Mouse (Mus musculus): ENCODE data around the gene Slc46a3. TPM values are rescaled to one million over a fixed set of nuclear protein-coding genes. Genes with fewer than 3 reads are reported as not detected.

Slc46a3 gene
- polyA plus RNA-seq, 2 experiments from 2014 or later = 18.2 to 23.6 TPM

GRCm38 (mm10) chr5:147839418-147839817, 55.2 kb downstream of the Slc46a3 start:
- no peak for ATAC-seq

GRCm38 (mm10) chr5:147834841-147835500, 59.6 kb downstream of the Slc46a3 start:
- no peak for ATAC-seq

- ATAC-seq = no peak
Observed at GRCm38 (mm10) chr5:147832842-147833241, 61.8 kb downstream of the Slc46a3 start.

GRCm38 (mm10) chr5:147828846-147829245, 65.8 kb downstream of the Slc46a3 start:
- ATAC-seq = no peak

Other genes starting within 250 kb of the Slc46a3 start
- under 1 TPM in 1 of 2 experiments, not detected in 1; 0.13 TPM for gene Flt1, start 168.8 kb downstream of the Slc46a3 start, polyA plus RNA-seq (2017; shearing (Covaris generic))
- gene Pomp, start 34.4 kb downstream of the Slc46a3 start, polyA plus RNA-seq (2017; shearing (Covaris generic)) = 100 to 1,000 TPM; 179 to 537 TPM
- gene Mtus2, start 62.5 kb upstream of the Slc46a3 start, polyA plus RNA-seq (2017; shearing (Covaris generic)) = 1 to 10 TPM; 5.2 TPM